Mouse (Mus musculus) T-cell, adult 2 months (primary cell): ENCODE results near the gene Ccnj.
A peak's percentile ranks its signal among the peaks of the same experiment; 100 is the strongest.

Experiments used
- DNase-seq: peaks from one replicate; pipeline ENCODE4 v3.0.0; 2022; ENCODE audit warnings: low spot score

Ccnj gene

DNA sequence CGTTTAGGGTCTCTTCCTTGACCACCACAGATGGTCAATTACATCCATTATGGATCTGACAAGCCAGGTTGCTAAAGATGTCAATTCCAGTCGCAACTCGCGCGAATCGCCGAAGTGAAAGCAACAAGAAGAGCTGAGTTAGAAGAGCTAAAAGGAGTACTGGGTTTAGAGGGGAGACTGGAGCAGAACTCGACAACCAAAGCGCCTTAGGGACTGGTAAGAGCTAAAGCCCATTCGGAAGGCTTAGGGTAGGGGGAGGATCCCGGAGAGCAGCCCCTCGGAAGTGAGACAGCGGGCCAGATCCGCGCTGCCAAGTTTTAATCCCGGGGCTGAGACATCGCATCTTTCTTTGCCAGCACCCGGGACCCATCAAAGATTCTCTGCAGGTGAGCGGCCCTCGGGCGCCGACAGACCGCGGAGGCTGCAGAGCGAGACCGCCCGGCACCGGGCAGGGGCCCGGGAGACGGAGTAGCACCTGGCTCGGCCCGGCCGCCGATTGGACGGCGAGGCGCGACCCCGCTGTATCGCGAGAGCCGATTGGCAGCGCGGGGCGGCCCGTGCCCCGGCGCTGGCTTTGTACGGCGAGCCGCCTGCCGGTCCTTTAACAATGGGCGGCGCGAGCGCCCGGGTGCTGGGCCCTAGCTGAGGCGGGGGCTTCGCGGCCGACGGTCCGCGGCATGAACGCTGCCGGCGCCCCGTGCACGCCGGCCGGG, at the start of gene Ccnj:
TSS of gene Ccnj (plus strand) at position 577 of the 713 bp plus-strand sequence.
- DNase-seq: peak; percentile 90

DNA sequence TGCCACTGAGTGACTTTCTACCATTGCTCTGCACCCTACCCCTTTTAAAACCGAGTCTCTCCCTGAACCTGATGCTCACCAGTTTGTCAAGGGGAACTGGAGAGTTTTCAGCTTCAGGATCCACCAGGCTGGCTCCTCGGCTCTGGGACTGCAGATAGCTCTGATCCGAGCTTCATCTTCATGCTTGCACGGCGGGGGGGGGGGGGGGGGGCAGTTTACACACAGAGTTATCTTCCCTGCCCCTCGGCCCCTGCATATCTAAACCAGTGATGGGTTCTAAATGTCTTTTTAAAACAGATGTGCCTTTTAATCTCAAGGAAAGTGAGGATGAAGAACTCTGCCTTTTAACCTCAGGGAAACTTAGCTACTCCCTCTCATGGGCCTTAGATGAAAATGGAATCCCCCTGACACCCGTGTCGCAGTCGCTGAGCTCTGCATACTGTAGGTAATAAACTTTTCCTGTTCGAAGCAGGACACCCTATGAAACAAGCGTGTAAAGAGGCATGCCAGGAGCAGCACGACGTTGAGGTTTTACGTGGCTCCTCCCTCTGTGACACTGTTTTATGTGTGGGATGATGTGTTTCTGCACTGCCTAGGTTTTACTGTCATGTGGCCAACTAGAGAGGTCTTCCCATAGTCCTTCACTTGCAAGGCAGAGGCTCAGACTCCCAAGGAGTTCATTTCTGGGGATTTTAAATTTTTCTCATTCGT, 42.9 kb upstream of the Ccnj start:
- peak; percentile 8 for DNase-seq

DNA sequence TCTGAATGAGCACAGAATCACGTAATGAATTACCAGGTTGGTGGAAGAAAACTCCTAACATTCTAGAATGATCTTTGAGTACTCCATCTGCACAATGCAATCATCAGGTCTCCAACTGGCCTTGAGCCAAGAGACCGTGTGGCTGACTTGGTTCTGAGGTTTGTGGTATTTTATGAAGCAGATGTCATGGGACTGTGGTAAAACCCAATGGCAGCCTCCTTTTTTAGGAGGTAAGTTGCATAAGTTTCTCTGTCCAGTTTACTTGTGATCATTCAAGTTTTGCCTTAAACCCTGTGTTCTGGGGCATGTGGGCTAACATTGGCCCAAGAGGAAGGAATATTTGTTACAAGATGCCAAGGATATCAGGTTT, 42.4 kb upstream of the Ccnj start:
- DNase-seq: peak; percentile 20

DNA sequence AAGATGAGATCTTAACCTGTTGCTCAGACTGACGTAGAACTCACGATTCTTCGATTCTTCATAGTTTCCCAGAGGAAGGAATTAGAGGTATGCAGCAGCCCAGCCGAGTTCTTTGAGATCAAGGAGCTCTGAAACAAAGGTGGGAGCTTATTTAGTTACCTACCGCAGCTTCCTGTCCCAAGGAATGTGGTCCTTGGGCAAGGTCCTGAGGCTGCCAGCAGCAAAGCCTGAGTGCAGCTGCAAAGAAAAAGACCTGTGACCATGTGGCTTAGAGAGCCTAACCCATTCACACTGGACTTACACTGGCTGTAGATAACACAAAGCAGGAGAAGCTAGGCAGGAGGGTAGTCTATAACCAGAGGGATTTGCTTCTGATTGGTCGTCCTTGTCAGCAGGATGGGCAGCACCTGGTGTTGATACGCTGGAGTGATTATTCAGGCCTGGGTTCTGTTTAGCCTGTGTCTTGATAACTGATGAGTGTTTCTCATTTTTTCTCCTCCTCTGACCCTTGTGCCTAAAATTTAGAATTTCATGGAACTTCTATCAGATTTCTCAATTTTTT, 25.8 kb upstream of the Ccnj start:
- DNase-seq: no peak

DNA sequence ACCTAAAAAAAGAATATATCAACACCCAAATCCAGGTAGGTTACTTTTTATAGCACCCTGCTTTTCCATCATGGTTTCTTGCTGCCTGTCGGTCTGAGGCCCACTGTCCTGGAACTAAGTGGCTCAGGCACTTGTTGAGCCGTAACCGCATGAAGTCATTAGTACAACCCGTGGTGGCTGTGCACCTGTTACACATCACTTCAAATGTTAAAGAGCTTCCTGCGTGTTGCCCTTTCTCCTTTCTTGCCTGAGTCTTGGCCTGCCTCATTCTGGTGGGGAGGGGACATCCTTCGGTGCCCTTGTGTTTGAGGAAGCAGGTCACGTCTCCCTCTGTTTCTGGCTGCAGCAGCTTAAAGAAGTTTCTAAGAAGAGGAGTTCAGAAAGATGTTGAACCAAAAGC, 21.2 kb upstream of the Ccnj start:
- peak; percentile 15 for DNase-seq

DNA sequence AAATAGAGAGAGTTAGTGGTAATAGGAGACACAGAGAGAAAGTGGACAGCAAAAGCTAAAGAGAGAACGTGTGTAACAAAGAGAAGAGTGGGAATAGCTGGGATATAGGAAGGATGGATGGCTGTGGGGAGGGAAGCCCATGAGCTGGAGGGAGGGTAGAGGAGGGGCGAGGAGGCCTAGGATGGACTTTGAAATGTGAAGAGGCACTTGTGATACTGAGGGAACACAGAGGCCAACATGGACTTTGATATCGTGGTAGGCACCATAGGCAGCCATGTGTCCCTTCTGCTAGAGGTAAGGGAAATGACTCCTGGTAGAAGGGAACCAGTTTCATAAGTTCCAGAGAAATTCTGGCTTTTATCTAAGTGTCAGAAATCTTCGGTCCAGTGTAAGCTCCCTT, 19.2 kb upstream of the Ccnj start:
- no peak for DNase-seq

DNA sequence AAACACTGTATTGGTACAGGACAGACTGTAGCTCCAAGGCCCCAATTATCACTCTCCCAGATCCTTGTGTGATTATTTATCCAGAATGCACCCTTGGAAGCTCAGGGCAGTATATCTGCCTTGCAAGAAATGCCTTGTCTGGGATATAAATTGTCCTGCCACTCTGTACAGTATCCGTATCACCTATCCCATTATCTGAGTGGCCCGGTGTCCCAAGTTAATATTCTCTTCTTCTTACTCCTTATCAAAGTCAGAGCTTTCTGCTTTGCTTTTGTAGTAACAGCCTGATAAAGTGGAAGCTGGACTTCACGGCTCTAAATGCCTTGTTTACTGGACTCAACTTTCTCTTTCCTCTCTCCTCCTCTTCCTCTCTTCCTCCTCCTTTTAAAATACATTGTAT, 18.3 kb upstream of the Ccnj start:
- no peak for DNase-seq

DNA sequence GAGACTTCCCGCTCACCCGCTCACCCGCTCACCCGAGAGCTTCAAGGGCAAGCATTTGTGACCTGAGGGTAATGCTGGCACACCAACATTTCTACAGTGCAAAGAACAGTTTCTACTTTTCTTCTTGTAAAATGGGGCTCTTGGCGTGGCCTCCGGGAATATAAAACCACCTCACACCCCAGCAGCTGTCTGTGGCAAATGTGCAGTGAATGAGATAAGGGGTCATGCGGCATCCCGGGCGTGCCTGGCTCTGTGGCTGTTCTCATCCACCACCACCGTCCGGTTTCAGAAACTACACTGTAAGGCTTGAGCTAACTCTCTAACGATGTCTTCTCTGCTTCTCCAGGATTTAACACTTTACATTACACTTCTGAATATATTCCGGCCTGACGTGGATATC, 17.7 kb upstream of the Ccnj start:
- DNase-seq: no peak

DNA sequence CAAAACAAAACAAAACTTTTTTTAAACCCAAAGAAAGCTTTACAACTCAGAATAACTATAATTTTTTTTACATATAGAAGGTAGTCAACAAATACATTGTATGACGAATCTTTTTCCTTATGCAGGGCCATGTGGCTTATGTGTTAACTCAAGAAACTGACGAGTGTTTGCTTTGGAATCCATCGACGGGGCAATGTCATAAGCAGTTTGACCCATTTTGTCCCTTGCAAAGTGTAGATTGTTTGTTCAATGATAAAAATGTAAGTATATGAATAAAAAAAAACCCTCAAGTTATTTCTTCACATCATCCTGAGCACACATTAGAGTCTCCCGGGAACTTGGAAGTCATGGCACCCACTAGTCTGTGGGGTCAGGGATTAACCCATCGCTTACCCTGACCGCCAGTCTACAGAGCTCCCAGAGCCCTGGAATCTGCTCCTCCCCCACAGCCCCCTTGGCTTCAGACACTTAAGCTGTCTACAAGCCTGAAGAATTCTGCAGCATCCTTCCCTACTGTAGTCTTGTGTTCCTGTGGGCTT, 15.4 kb upstream of the Ccnj start:
- no peak for DNase-seq

DNA sequence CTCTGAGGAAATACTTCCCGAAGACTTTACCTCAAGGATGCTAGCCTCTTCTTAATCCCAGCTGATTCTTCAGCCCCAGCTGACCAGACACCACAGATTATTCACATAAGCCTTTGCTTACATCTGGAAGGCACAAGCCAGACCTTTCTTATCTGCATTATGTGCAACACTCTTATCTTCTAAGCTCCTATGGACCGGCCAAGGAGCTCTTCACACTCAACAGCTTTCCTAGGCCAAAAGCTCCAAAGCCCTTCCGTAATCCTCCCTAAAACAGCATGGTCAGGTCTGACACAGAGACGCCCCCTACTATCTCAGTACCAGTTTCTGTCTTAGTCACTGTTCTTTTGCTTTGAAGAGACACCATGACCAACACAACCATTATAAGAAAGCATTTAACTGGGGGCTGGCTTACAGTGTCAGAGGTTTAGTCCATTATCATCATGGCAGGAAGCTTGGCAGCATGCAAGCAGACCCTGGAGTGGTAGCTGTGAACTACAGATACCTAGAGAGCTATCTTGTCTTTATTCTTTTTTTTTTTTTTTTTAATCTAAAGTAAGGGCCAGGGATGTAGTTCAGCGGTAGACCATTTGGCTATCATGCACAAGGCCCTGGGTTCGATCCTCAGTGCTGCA, 13.1 kb upstream of the Ccnj start:
- no peak for DNase-seq

DNA sequence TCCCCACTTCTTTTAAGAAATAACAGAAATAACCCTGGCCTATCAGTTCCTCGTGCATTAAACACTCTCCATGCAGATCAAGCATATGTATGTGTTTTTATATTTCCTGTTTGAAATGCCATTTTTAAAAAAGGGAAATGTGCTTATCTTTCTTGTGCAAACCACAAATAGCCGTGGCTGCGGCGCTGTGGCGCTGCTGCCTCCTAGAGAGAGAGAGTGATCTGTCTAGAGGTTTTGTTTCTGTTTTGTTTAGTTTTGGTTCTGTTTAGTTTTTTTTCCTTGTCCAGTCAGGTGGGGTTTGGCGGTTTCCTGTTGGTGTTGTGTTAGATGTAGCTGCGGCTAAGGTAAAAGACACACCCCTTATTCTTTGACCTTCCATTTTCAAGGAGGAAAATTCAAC, 12.3 kb upstream of the Ccnj start:
- peak; percentile 52 for DNase-seq

DNA sequence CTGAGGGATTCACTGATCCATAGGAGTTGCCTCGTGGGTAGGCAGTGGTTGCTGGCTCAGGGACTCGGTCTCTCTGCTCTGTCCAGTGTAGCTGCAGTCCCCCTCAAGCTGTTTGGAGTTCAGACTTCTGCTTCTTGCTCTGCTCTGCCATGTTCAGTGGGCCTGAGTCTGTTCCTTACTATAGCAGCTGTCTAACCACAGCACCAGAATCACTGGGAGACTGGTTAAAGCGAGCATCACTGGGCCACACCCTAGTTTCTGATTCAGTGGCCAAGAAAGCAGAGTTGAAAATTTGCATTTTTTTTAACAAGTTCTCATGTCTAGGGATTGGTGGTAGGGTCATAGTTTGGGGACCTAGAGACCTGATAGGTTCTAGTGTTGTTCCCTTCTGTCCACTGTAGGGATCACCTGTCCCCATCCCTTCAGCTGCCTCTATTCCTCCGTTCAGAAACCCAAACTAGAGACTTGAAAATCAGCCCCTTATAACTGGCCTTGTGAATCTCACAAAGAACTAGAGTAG, 9.7 kb upstream of the Ccnj start:
- no peak for DNase-seq

DNA sequence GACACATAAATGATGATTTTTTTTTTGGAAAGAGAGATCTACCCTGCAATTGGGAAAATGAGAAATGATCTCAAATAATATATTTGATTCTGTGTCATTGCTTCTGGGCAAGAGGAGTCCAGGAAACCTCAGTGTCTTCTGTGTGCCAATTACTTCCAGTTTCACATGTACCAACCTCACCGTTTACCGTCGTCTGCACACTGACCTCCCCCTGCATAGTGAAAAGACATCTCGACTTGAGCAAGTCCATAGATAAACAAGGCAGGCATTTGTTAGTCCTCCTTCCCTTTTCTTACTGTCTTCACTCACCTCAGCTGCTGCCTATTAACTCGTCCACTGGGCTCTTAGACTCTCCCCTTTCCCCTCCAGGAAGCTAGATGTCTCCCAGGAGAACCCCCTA, 5.4 kb upstream of the Ccnj start:
- DNase-seq: no peak

DNA sequence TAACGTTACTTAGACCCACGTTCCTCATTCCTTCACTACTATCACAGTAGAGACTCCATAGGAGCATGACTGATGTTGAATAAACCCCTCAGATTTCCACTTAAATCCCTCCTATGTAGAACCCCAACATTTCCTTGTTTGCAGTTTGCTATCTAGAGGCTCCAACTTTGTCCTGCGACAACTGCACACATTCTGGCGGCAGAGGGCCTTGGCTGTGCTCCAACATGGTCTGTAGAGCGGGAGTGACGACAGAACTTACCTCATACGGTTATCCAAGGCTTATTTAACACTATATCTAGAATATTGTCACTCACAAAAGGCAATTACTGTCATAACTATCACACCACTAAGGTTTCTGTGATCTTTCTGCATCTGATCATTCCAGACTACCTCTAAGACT, 4.3 kb upstream of the Ccnj start:
- no peak for DNase-seq

DNA sequence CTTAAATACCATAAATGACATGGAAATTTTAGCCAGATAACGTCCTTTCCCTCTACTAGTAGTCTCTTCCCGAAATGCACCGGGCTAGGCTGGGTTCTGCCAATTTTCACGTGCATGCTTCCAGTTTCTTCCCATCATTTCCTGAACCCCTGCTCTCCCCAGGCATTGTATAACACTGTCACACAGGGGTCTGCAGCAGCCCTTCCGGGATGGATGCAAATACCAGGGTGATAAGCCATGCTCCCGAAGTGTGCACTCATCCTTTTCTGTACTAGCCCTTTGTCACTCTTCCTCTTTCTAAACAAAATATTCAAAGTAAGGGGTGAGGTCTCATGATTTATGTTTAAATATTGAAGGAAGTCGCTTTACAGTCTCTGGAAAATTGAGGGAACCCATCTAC, 881 bp upstream of the Ccnj start:
- DNase-seq: no peak

DNA sequence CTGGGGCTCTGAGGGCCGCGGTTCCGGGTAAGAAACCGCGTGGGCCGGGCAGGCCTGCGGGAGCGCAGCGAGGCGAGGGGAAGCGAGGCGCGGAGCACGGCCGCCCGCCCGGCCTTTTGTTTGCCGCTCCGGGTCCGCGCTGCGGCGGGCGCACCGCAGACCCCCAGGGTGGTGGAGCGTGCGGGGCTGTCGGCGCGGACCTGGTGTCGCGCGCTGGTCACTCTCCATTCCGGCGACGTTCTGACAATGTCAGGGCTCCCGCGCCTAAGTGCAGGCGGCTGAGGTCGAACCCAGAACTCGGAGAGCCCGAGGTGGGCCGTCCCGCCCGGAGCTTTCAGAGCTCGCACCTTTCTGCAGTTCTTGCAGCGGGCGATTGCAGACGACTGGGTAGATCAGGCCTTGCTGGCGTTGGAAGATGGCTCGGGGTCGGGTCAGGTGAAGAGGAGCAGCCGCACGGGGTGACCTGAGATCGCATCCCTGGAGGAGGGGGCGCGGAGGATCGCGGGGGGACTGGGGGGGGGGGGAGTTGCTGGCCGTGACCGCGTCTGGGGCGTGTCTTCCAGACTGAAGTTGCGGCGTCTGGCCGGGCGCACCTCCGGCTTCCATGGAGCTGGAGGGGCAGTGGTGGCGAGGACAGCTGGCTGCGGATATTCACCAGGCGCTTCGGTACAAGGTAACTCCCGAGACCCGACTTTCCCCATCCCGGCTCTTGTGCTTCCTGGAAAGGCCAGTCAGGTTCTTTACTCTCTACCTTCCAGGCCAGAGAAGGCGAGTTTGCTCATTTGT, 530 bp downstream of the Ccnj start:
- DNase-seq: no peak

DNA sequence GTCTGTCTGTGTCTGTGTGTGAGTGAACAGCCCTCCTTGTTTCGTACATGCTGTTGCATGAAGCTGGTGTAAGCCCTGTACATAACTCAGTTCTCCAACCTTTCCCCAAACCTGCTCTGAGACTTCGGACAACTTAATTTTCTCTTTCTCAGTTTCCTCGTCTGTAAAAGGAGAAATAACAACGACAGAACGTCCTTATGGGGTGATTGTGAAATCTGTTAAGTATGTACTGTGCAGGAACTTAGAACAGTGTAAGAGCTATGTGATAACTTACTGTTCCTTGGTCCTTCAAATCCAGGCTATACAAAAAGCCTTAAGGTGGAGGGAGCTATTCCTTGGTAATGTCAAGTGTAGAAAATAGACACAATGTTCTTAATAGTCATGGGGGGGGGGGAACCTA, 1.3 kb downstream of the Ccnj start:
- DNase-seq: no peak

DNA sequence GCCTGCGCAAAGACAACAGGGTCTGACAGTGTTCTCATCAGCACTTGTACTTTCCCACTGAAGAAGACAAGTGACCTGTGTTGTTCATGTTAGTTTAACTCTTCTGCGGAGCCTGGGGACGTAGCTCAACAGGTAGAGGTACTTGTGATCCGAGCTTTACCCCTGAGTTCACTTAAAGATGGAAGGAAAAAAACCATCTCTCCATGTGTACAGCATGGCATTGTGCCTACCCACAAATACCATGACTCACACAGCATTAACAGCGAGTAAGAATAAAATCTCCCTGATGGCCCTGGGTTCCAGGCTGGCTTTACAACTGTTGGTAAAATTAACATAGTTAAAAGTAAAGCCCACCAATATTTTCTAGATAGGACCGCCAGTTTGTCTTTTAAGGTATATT, 3.4 kb downstream of the Ccnj start:
- no peak for DNase-seq

DNA sequence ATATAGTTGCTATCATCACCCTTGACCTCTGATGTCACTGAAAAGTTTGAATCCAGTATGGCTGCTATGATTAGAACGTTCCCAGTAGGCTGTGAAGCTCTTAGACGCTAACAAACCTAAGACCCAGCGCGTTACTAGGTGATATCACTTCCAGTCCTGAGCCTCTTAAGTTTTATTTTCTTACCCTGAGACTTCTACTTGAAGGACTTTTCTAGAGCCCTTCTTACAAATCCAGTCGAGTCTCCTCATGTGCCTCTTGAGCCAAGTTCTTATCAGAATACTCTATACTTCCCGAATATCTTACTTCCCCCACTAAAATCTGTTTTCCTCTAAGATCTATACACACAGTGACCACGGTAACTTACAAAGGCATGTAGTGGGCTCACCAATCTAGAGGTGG, 7.1 kb downstream of the Ccnj start:
- no peak for DNase-seq

DNA sequence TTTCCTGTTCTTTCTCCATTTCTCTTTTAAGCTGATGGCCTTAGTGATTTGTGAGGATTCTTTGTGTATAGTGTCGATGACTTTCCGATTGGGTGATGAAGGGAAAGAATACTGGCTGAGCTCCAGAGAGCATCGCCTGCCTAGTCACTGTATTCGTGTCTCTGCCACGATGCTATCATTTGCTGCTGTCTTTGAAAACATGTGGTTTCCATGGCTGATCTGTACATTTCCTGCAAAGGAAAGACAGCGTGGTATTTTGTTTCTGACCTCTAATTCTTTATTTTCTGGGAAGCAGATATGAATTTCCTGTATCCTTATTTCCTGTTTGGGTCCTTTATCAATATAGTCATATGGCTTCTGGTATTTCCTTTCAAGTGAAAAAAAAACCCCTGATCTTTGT, 9.2 kb downstream of the Ccnj start:
- no peak for DNase-seq

DNA sequence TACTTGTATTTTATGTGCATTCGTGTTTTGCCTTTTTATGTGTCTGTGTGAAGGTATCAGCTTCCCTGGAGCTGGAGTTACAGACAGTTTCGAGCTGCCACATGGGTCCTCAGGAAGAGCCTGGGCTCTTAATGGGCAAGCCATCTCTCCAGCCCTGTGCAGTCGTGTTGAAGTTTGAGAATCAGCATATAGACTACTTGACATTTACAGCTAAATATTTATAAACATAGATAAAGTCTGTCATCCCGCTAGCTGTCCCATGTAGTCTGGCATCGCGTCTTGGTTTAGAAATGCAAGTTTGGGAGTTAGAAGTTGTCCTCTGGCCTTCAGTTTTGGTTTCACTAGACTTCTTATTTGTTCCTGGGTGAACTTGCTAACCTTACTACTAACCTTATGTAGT, 10.0 kb downstream of the Ccnj start:
- no peak for DNase-seq

DNA sequence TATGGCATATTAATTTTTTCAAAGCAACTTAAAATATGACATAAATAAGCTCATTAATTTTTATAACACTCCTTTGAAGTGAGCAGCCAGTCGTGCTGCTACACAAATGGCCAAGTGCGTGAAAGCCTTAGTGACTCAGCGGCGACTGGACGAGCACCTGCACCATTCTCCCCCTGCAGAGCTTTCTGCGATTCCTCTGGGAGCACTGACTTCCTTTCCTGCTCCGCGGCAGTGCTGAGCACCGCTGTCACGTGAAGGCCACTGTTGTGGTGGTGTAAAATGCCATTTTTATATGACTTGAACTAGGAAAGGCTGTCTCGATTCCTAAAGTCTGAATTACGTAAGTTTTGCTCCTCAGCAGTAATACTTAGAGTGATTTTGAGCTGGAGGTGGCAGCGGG, 10.5 kb downstream of the Ccnj start:
- DNase-seq: no peak
